Comparison of ENCODE assay signal across 8 mouse cellular contexts in genomic region chr9:100467653-100468052, GRCm38 (mm10). TPM values are rescaled to one million over a fixed set of nuclear protein-coding genes. Genes with fewer than 3 reads are reported as not detected.
DNase-seq lines count a peak whose midpoint lies in the region; ATAC-seq and TF ChIP-seq lines count a peak whose summit lies in the region.

No protein-coding gene starts in this region.

- no peak for TF ChIP-seq CTCF in liver, postnatal 0 days (IDR thresholded peaks at IDR 0.05; ENCODE audit: low read depth)

- ATAC-seq in cerebellum, adult (ENCODE audit: insufficient number of reproducible peaks, low FRiP score, low TSS enrichment) = no peak
- no peak for ATAC-seq in intestine, embryonic 15.5 days
- no peak for ATAC-seq in liver, postnatal 0 days

- TF ChIP-seq EP300 in liver, postnatal 0 days (IDR thresholded peaks at IDR 0.05; ENCODE audit: low read depth) = no peak

- H3K4me3 ChIP-seq in intestine, embryonic 15.5 days (replicated peaks) = no peak overlapping the region
- no peak overlapping the region for H3K4me3 ChIP-seq in liver, postnatal 0 days (ENCODE audit: low read depth, low read length)

- H3K9ac ChIP-seq in intestine, embryonic 15.5 days = no peak overlapping the region
- H3K9ac ChIP-seq in liver, postnatal 0 days (replicated peaks) = no peak overlapping the region

- H3K9me3 ChIP-seq in intestine, embryonic 15.5 days = no peaks in the 10 kb centered on the region
- H3K9me3 ChIP-seq in liver, postnatal 0 days (ENCODE audit: low read length) = no peaks in the 10 kb centered on the region

- H3K27me3 ChIP-seq in intestine, embryonic 15.5 days (replicated peaks) = no peaks in the 10 kb centered on the region
- H3K27me3 ChIP-seq in liver, postnatal 0 days (ENCODE audit: insufficient read depth, low read length) = no peaks in the 10 kb centered on the region

- no peak overlapping the region for H3K4me2 ChIP-seq in intestine, embryonic 15.5 days (replicated peaks)
- H3K4me2 ChIP-seq in liver, postnatal 0 days (ENCODE audit: low read depth, low read length) = no peak overlapping the region

- H3K36me3 ChIP-seq in intestine, embryonic 15.5 days = no peaks in the 10 kb centered on the region
- H3K36me3 ChIP-seq in liver, postnatal 0 days (replicated peaks; ENCODE audit: insufficient read depth, low read length) = 0 out of 2 replicates have a peak, but pooled peaks cover 7% of the 10 kb centered on the region

- DNase-seq in cerebellum, adult 11 months = peak; percentile 85
- peak; percentile 26 for DNase-seq in right cerebral cortex, postnatal 14 days
- DNase-seq in right cerebral cortex, postnatal 36 days (ENCODE audit: low spot score in 2 of 2) = no peak
- DNase-seq in kidney, adult 8-10 months = peak; percentile 68 to 74
- DNase-seq in testis, postnatal 10 days (ENCODE audit: low spot score) = peak; percentile 74
- DNase-seq in liver, postnatal 0 days = no peak

- H3K4me1 ChIP-seq in intestine, embryonic 15.5 days (replicated peaks) = peaks cover 5% of the 10 kb centered on the region; the same call in 1 of the 2 replicates
- H3K4me1 ChIP-seq in liver, postnatal 0 days (ENCODE audit: insufficient read depth) = no peaks in the 10 kb centered on the region

- 79% methylated on average over 7 of the region's 7 CpGs for WGBS in intestine, embryonic 15.5 days
- 77% methylated on average over 7 of the region's 7 CpGs for WGBS in liver, postnatal 0 days (ENCODE audit: insufficient replicate concordance)

- H3K27ac ChIP-seq in intestine, embryonic 15.5 days = no peak overlapping the region
- H3K27ac ChIP-seq in liver, postnatal 0 days (ENCODE audit: low read depth) = no peak overlapping the region

RNA-seq across cellular contexts. Expression of gene Il20rb, which starts 18.9 kb away (rescaled TPM):
- polyA plus RNA-seq in intestine, embryonic 15.5 days (2015; fragmentation: Nextera tagmentation; extraction: Ambion mirVana) = 1.3 and 1.4 TPM in 2 replicates
- 0.48 and 0.88 TPM in 2 replicates for polyA plus RNA-seq in liver, postnatal 0 days (2015; fragmentation: Nextera tagmentation; extraction: Ambion mirVana)

Comparison
In these comparisons a context has a peak if more than half of its experiments do, and no peak if none do; other contexts are left out.
1. DNase-seq: peak in cerebellum, adult 11 months (single experiment), right cerebral cortex, postnatal 14 days (single experiment), kidney, adult 8-10 months (2 of 2) and testis, postnatal 10 days (single experiment); none in right cerebral cortex, postnatal 36 days (0 of 2) and liver, postnatal 0 days (single experiment).